In genomic region chr16:5132401-5132801, GRCm38 (mm10) we compare ENCODE assay signal across 7 mouse cellular contexts. TPM values are rescaled to one million over a fixed set of nuclear protein-coding genes. Genes with fewer than 3 reads are reported as not detected.
DNase-seq lines count a peak whose midpoint lies in the region.

Ppl (minus strand) TSS chr16:5132421.

- intact Hi-C loops in left cerebral cortex, postnatal 14 days (cut with DNase I) = no loop called here

- peak; percentile 79 for DNase-seq in ZHBTc4 (ENCODE audit: low read depth, low spot score)
- peak; percentile 55 for DNase-seq in cerebellum, adult 8-10 months
- peak; percentile 69 to 81 for DNase-seq in heart, adult 18-20 months
- peak; percentile 93 for DNase-seq in kidney, adult 11 months
- DNase-seq in lung, adult 18-20 months = peak; percentile 95 to 97
- DNase-seq in ovary, postnatal 36 days (ENCODE audit: low spot score) = peak; percentile 74
- DNase-seq in left cerebral cortex, postnatal 14 days (ENCODE audit: low spot score in 2 of 2) = no peak

RNA-seq across cellular contexts. Expression of gene Ppl, which starts in this region (rescaled TPM):
- 1 to 10 TPM; 4.9 to 6.8 TPM for total RNA-seq in heart, adult 18-20 months (2021)
- total RNA-seq in left cerebral cortex, postnatal 14 days (2021) = under 1 TPM; 0.04 to 0.53 TPM

Comparison
In these comparisons a context has a peak if more than half of its experiments do, and no peak if none do; other contexts are left out.
1. DNase-seq: peak in ZHBTc4 (single experiment), cerebellum, adult 8-10 months (single experiment), heart, adult 18-20 months (2 of 2), kidney, adult 11 months (single experiment), lung, adult 18-20 months (2 of 2) and ovary, postnatal 36 days (single experiment); none in left cerebral cortex, postnatal 14 days (0 of 2).